Mouse (Mus musculus) heart, embryonic 16.5 days (tissue): ENCODE results near the gene Eml1. TPM values are rescaled to one million over a fixed set of nuclear protein-coding genes. Genes with fewer than 3 reads are reported as not detected.

Source experiments
- ATAC-seq: fragments of 200-750 bp; cut with Nextera tagmentation; replicated peaks from 2 replicates; pipeline ENCODE4 v1.8.0; 2017; ENCODE audit warnings: moderate number of reproducible peaks; ENCODE audit not compliant: insufficient read depth, low FRiP score; ENCODE audit errors: extremely low read depth
- H3K27ac ChIP-seq: fragments of 300-500 bp; sonication (generic); 2 replicates; pipeline ENCODE4 v1.5.1; 2014; ENCODE audit warnings: mild to moderate bottlenecking, low read length, control low read depth, moderate library complexity
- H3K27me3 ChIP-seq: fragments of 300-500 bp; sonication (generic); 2 replicates; pipeline ENCODE4 v1.6.1; 2014; ENCODE audit warnings: low read length, mixed read lengths; ENCODE audit not compliant: control insufficient read depth, insufficient read depth
- H3K36me3 ChIP-seq: fragments of 300-500 bp; sonication (generic); 2 replicates; pipeline ENCODE4 v1.6.1; 2014; ENCODE audit not compliant: control insufficient read depth, insufficient read depth
- H3K4me1 ChIP-seq: fragments of 300-500 bp; sonication (generic); 2 replicates; pipeline ENCODE4 v1.6.1; 2014; ENCODE audit warnings: low read length, mixed read lengths; ENCODE audit not compliant: control insufficient read depth, insufficient read depth
- H3K4me2 ChIP-seq: fragments of 300-500 bp; sonication (generic); 2 replicates; pipeline ENCODE4 v1.6.1; 2014; ENCODE audit warnings: low read depth, mild to moderate bottlenecking, control low read depth, low read length
- H3K4me3 ChIP-seq: fragments of 300-500 bp; sonication (generic); 2 replicates; pipeline ENCODE4 v1.5.1; 2014; ENCODE audit warnings: mild to moderate bottlenecking, control low read depth, low read length
- H3K9ac ChIP-seq: fragments of 300-500 bp; sonication (generic); 2 replicates; pipeline ENCODE4 v1.6.1; 2014; ENCODE audit warnings: low read length, control low read depth
- H3K9me3 ChIP-seq: fragments of 300-500 bp; sonication (generic); replicated peaks from 2 replicates; pipeline ENCODE4 v1.6.1; 2016; ENCODE audit warnings: low read length; ENCODE audit not compliant: control insufficient read depth
- WGBS: fragments of 180-500 bp; shearing (Covaris S2); extraction: QIAGEN DNeasy Blood & Tissue Kit; methylation state at CpG from one replicate; pipeline ENCODE4 v1.1.7; 2014; 5-methylcytosine and 5-hydroxymethylcytosine counted together
- polyA plus RNA-seq: library from polyadenylated mRNA; unstranded; fragments of >200 nt; fragmentation: Nextera tagmentation; extraction: Ambion mirVana; gene quantifications from 2 replicates; pipeline ENCODE4 v1.2.1, GENCODE M21; 2015

Eml1 gene
- polyA plus RNA-seq, 1 experiment from 2014 or later: 84.9 TPM

DNA sequence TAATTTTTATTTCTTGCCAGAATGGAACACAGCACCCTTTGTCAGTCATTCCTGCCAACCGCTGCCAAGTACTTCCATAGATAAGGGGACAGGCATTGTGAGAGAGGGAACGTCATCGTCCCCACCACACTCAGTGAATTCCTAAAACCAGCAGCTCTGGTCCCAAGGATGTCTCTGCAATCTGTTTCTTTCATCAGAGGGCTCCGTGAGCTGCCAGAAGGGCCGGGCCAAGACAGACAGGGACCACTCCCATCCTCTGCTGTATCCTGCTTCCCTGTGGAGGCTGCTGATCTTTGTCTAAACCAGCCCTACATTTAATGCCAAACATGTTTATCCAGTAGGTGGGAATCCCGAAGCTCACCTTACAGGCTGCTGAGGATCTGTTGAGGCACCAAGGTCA is 182.3 kb downstream of the Eml1 start:
- Histone ChIP-seq H3K9ac (0 out of 2 replicates have a peak overlapping the region, but pooled peaks have one; percentile 15), H3K27me3 (peaks cover 2% of the 10 kb centered on the region; the same call in 1 of the 2 replicates), H3K27ac (no peak overlapping the region), H3K36me3 (no peaks in the 10 kb centered on the region), H3K9me3 (peaks cover 3% of the 10 kb centered on the region; the same call in 1 of the 2 replicates), H3K4me3 (no peak overlapping the region), H3K4me2 (no peak overlapping the region; the same call in 1 of the 2 replicates), H3K4me1 (peaks cover 32% of the 10 kb centered on the region)
- no peak for ATAC-seq
- WGBS: 13% methylated on average over 6 of the region's 6 CpGs

DNA sequence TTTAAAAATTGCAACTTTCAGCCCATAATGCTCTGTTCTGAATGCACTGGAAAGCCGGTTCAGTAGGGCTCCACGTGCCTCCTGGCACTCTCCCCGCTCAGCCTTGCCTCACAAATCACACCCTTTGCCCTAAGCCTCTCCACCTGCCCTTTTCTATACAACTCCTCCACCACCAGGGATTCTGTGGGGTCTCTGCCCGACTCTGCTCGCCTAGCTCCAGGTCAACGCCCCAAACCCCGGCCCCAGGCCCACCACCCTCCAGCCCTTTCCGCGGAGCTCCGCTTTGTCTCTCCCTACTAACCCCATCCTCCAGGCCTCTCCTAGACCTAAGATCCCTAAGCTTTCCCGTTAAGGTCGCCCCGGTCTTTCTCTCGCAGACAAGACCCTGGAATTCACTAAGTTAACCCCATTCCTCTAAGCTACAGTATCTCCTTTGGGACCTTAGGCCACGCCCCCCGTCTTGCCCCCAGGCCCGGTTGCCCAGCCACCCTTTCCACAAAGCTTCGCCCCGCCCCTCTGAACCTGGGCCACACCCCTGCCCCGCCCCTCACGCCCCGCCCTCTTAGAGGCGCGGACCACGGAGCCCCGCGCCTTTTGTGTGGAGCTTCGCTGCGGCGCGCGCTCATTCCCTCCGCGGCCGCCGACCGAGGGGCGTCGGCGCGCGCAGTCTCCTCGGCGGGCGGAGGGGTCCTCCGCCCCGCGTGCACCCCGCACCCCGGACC is 183.5 kb downstream of the Eml1 start, which contains the start of gene Evl:
Gene Evl, plus strand, starts transcription at position 601 of the 722 bp plus-strand sequence.
- peak within 1 kb of the TSS; percentile 83 for H3K27ac ChIP-seq
- no peaks in the 10 kb centered on the region for H3K36me3 ChIP-seq
- peaks cover 2% of the 10 kb centered on the region; the same call in 1 of the 2 replicates for H3K27me3 ChIP-seq
- peak; percentile 93 for ATAC-seq
- H3K4me2 ChIP-seq: peak within 1 kb of the TSS; percentile 87
- H3K9me3 ChIP-seq: no peaks in the 10 kb centered on the region
- 3% methylated on average over 43 of the region's 50 CpGs for WGBS
- H3K9ac ChIP-seq: peak within 1 kb of the TSS; percentile 90
- peaks cover 38% of the 10 kb centered on the region for H3K4me1 ChIP-seq
- peak within 1 kb of the TSS; percentile 82 for H3K4me3 ChIP-seq

DNA sequence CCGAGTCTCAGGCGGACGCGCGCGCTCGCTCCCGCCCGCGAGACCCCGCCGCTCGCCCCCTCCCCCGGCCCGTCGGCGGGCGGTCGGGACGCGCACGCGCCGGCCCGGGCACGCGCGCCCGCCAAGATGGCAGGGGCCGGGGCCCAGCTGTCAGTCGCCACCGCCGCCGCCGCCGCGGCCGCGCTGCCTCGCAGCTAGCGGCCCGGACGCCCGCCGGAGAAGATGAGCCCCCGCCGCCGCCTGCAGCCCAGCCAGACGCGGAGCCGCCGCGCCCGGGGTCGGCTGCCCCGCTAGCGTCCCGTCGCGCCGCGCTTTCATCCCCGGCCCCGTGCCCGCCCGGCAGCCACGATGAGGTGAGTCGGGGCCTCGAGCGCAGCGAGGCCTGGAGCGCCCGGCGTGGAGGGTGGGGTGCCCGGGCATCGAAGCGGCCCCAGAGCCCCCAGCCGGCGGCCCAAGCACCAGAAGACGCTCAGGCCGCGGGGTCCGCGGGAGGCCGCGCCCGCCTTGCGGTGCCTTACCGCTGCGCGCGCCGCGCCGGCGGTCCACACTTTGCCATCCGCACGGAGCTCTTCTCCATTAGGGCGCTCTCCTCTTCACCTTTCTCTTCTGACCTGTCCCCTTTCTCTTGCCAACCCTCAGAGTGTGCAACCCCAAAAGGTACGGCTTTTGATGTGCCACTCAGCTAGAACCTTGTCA is 184.3 kb downstream of the Eml1 start:
- Histone ChIP-seq H3K36me3 (no peaks in the 10 kb centered on the region), H3K9me3 (no peaks in the 10 kb centered on the region), H3K4me3 (peak overlapping the region; percentile 82), H3K4me2 (peak overlapping the region; percentile 87), H3K27ac (peak overlapping the region; percentile 83), H3K9ac (peak overlapping the region; percentile 90), H3K4me1 (peaks cover 38% of the 10 kb centered on the region), H3K27me3 (peaks cover 2% of the 10 kb centered on the region; the same call in 1 of the 2 replicates)
- ATAC-seq: peak; percentile 71
- under 1% methylated on average over 97 of the region's 100 CpGs for WGBS

DNA sequence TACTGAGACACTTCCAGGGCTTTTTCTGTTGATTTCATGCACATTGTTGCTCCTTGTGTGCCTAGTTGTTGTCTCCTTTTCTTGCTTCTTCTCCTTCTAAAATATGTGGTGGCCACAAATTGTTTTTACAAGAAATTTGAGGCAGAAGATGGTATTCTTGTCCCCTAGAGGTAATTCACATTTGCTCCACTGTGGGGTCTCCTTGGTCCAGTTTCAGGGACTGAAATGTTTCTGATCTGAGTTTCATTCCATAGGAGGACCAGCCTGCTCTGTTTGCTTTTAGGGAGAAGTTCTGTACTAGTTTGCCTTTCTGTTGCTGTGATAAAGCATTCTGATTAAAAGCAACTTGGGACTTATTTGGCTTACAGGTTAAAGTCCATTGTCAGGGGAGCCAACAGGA is 187.4 kb downstream of the Eml1 start:
- Histone ChIP-seq H3K4me2 (no peak overlapping the region), H3K27ac (no peak overlapping the region), H3K9ac (no peak overlapping the region)

DNA sequence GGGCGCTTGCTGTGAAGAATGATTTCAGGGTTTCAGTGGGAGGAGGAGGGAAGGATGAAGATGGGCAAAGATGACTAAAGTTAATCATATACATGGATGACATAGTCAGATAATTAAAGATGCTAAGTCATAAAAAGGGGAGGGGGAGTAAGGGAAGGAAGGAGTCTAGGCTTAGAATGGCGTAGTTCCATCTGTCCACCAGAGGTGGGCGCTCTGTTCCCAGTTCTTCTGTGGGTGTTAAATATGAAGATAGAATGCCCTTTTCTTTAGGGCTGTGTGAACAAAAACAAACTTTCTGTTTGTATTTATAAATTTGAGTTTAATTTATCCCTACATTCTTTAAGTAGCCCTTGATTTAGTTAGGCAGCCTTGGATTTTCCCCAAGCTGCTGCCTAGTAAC is 192.5 kb downstream of the Eml1 start:
- ATAC-seq: no peak
- 75% methylated on average over 3 of the region's 3 CpGs for WGBS

More for the DNA sequence above, 187.4 kb downstream of the Eml1 start:
- no peak overlapping the region for H3K4me3 ChIP-seq
- no peaks in the 10 kb centered on the region for H3K27me3 ChIP-seq
- no peaks in the 10 kb centered on the region for H3K9me3 ChIP-seq
- H3K36me3 ChIP-seq: no peaks in the 10 kb centered on the region
- no peak for ATAC-seq
- H3K4me1 ChIP-seq: peaks cover 30% of the 10 kb centered on the region

DNA sequence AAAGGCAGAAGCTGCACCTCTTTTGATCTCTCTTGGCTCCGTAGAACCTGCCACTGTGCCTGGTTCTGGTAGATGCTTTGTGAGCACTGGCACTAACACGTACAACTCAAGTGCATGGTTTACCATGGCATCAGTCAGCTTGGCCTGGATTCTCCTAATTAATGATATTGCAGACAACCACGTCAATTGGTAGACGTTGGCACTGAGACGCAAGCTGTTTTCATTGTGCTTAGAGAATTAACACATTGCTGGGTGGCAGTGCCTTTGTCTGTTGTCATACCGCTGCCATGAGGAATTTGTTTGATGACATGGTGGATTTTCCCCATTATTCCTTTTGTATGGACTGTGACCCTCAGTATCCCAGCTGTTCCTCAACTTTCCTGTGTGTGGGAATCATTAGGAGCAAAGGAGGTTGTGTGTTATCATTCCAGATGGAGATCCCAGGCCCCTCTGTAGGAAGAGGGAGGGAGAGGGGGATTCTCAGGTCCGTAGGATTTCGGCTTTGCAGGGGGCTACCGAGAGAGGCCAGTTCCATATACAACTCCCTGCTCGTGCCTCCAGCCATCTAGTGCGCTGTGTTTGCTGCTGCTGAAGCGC is 194.3 kb downstream of the Eml1 start:
- Histone ChIP-seq H3K36me3 (no peaks in the 10 kb centered on the region), H3K9me3 (no peaks in the 10 kb centered on the region), H3K4me3 (no peak overlapping the region), H3K4me2 (no peak overlapping the region), H3K9ac (no peak overlapping the region), H3K27me3 (no peaks in the 10 kb centered on the region), H3K27ac (no peak overlapping the region), H3K4me1 (no peaks in the 10 kb centered on the region)
- WGBS: 86% methylated on average over 12 of the region's 12 CpGs
- ATAC-seq: no peak

More for the DNA sequence above, 192.5 kb downstream of the Eml1 start:
- H3K36me3 ChIP-seq: no peaks in the 10 kb centered on the region
- no peak overlapping the region for H3K4me3 ChIP-seq
- H3K9me3 ChIP-seq: no peaks in the 10 kb centered on the region
- H3K27ac ChIP-seq: no peak overlapping the region
- no peaks in the 10 kb centered on the region for H3K27me3 ChIP-seq
- H3K4me1 ChIP-seq: peaks cover 4% of the 10 kb centered on the region; the same call in 1 of the 2 replicates
- H3K9ac ChIP-seq: no peak overlapping the region
- H3K4me2 ChIP-seq: no peak overlapping the region

DNA sequence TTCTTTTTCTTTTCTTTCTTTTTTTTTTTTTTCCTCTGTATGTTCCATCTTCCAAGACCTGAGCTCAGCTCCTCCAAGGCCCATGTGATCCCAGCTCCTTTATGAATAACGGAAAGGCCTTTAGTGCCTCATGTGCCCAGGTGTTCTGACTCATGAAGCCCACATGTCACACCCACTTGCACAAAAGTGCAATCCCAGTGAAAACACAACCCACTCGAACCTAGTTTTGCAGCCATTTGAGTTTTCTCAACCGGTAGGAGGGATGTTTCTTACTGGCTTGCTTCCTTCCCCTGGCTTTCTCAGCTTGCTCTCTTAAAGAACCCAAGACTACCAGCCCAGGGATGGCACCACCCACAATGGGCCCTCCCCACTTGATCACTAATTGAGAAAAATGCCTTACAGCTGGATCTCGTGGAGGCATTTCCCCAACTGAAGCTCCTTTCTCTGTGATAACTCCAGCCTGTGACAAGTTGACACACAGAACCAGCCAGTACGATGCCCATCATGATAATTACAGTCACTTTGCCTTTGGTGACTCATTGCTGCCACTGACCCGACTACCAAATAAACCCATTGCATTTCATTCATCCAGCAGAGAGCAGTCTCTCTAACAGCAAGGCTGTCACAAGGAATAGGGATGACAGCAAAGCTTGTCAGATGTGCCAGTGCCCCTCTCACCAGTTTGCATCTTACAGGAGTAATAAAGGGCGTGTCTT is 208.6 kb downstream of the Eml1 start:
- no peak for ATAC-seq
- Histone ChIP-seq H3K27ac (no peak overlapping the region), H3K4me3 (no peak overlapping the region), H3K36me3 (peaks cover 3% of the 10 kb centered on the region), H3K4me1 (no peaks in the 10 kb centered on the region), H3K4me2 (no peak overlapping the region), H3K9ac (no peak overlapping the region), H3K27me3 (no peaks in the 10 kb centered on the region), H3K9me3 (0 out of 2 replicates have a peak, but pooled peaks cover under 1% of the 10 kb centered on the region)
- WGBS: 71% methylated on average over 7 of the region's 7 CpGs

DNA sequence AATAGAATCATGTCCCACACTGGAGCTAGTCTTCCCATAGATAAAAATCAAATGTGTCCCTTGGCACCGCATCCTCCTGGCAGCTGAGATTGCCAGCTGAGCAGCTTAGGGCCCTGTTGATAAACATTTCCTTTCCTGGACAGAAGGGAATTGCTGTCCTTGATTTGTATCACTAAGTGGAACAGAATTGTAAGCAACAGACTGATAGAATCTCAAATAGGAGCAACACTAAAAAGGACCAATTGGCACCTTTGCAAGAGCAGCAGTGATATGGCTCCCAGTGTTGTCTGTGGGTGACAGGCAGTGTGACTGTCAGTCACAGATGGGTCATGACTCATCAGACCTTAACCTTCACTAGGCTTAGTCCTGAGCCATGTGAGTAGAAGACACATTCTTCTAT is 213.0 kb downstream of the Eml1 start:
- no peak overlapping the region for H3K9ac ChIP-seq
- H3K9me3 ChIP-seq: no peaks in the 10 kb centered on the region
- 85% methylated on average over 1 of the region's 1 CpGs for WGBS
- no peaks in the 10 kb centered on the region for H3K27me3 ChIP-seq
- H3K4me3 ChIP-seq: no peak overlapping the region
- H3K4me1 ChIP-seq: no peaks in the 10 kb centered on the region
- H3K36me3 ChIP-seq: no peaks in the 10 kb centered on the region
- ATAC-seq: no peak
- H3K27ac ChIP-seq: no peak overlapping the region
- H3K4me2 ChIP-seq: no peak overlapping the region
